Mouse (Mus musculus): ENCODE data around the gene Galns.

- TF ChIP-seq CTCF (IDR thresholded peaks at IDR 0.05; ENCODE audit: low read depth) = no peak
- no peak for TF ChIP-seq EP300 (optimal IDR thresholded peaks at IDR 0.05)
Observed at GRCm38 (mm10) chr8:122574264-122574663, 37.0 kb downstream of the Galns start.
